Mouse (Mus musculus): ENCODE results near the gene Srrm2. TPM values are rescaled to one million over a fixed set of nuclear protein-coding genes. Genes with fewer than 3 reads are reported as not detected.

The Srrm2 gene
- polyA plus RNA-seq (2012; rRNA removed) = 104 and 131 TPM in 2 replicates

DNA sequence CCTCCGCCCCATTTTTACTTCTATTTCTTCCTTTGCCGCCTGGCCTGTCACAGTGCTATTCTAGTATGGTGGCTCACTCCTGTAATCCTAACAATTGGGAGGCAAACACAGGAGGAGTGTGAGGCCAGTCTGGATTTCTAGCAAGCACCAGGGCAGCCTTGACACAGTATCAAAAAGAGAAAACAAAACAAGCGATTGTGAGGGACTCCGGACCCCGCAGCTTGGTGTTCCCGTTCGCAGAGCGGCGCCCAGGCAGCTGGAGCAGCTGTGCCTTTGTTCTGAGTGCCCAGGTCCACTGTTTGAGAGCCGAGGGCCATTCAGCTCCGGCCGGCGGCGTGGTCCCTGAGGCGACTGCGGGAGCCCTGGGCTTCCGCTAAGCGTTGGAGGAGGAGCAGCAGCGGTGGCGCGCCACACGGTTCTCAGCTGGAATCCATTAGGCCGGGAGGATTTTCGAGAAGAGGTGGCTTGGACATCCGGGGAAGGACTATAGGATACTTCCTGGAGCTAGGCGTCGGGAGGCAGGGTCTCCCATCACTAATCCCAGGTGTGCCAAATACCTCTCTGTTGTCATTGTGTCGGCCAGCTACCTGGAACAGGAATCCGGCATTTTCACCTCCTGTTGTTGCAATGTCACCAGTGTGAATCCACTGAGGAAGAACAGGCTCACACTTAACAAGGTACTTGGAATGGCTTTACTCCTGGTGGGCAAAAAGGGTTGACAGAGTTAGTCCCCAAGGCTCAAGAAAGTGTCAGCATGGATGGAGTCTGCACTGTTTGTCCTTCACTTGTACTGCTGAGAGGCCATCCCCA, at the start of gene Srrm2:
TSS of gene Srrm2 (plus strand) at position 264 of the 810 bp plus-strand sequence.

DNA sequence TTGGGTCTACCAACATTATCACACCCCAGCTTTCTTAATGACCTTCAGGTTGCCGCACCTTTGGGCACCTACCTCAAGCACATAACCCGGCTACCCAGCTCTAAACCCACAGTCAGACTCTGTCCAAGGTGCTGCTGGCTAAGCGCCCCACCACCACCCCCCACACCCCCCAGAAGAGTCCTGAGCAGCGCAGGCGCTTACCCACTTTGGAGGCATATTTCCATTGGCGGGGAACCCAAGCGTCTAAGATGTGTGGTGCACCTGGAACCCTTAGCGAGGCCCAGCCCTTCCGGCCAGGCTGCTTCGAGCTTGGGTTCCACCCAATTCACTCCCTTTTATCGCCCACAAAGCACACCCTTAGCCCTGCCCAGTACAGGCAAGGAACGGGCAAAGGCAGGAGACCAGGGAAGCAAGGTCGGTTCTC, 49.7 kb upstream of the Srrm2 start, which contains the start of gene Paqr4:
TSS of gene Paqr4 (minus strand) at position 270 of the 424 bp plus-strand sequence.

DNA sequence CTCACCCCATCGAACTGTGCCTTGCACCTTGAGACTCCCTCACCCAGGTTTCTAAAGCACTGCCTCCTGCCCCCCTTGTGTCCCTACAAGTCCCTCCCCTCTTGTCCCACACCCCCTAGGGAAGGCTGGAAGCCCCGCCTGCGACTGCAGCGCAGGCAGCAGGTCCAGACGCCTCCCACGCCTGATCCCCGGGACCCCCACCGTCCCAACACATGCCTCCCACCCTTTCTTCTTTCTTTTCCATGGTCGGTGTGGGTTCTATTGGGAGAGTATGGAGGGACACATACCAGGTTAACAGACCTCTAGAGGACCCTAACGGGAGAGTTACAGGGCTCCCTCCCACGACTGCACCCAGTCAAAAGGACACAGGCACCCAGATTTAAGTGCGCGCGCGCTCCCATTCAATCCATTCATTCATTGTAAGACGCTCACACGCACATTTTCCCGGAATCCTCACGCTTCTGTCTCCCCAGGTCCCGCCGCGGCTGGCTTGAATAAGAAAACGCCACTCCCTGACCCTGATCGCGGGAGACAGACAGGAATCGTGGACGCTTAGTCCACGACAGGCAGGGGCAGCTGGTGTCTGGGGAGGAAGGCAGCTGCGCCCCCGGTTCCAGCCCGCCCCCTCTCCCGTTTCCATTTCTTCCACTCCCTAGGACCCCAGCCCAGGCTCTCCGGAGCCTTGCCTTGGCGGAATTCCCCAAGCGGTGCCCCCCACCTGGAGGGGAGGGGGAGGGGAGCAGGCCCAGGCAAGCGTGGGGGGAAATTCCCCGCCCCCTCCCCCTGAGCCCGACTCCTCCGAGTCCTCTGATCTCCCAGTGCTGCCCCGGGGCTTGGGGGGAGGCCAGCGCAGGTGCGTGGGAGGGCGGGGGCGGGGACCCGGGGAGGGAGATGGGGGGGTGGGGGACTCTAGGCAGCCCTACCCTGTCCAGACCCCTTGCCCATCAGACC, 44.8 kb upstream of the Srrm2 start, which contains the start of gene Kremen2:
TSS of gene Kremen2 (minus strand) at position 533 of the 951 bp plus-strand sequence.

GRCm38 (mm10) chr17:23771284-23772218, 18.8 kb upstream of the Srrm2 start, which contains the start of gene Flywch1:
Gene Flywch1, minus strand, starts transcription at chr17:23771602.

GRCm38 (mm10) chr17:23785561-23786471, 4.5 kb upstream of the Srrm2 start, which contains the start of gene Flywch2:
Gene Flywch2, minus strand, starts transcription at chr17:23786081.

GRCm38 (mm10) chr17:23829064-23829619, 38.8 kb downstream of the Srrm2 start, which contains the start of gene Elob:
Gene Elob, minus strand, starts transcription at chr17:23829136.

DNA sequence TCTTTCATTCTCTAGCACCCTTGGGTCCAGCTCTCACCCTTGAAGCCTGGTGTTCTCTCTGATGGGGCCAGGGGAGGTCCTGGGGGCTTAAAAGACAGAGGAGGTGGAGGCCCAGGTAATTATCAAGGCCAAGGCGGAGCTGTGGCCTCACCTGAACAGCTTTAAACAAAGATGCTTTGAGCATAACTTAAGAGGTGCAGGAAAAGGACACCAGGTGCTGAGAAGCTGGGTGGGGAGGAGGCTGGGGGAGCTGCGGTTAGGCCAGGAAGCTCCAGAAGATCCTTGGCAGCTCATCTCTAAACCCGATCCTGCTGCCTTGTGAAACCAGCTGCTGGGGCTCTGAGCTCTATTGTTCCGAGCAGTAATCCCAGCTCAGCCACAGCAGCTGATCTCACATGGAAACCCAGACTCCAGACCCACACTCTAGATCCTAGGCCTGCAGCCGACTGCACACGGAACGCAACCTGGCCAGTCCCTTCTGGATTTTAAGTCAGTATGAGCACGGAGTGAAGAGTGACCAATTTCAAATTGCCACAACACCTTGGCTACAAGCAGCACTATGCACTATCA, 45.8 kb downstream of the Srrm2 start, which contains the start of gene Prss33:
TSS of gene Prss33 (minus strand) at position 51 of the 570 bp plus-strand sequence.

DNA sequence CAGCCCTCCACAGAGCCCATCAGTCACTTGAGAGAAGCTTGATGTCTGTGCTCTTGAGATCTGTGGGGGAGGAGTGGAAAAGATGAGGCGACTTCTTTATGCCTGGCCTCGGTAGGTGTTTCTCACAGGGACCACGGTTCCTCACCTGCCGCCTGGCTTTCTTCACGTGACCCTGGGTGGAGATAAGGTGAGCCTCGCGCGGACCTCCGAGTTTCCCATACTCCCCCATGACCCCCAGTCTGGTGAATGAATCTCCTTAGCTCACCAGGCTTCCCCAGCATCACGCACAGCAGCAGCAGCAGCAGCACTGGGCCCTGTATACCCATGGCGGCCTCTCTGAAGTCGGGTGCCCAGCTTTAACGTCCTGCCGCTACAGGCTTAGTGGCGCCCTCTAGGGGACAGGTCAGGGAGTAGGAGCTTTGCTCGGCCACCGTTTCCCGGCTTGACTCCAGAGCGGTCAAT, 53.5 kb downstream of the Srrm2 start, which contains the start of the genes Prss32 and Prss41:
TSS of gene Prss32 (plus strand) at position 44 of the 462 bp plus-strand sequence.
TSS of gene Prss41 (minus strand) at position 361 of the 462 bp plus-strand sequence.

DNA sequence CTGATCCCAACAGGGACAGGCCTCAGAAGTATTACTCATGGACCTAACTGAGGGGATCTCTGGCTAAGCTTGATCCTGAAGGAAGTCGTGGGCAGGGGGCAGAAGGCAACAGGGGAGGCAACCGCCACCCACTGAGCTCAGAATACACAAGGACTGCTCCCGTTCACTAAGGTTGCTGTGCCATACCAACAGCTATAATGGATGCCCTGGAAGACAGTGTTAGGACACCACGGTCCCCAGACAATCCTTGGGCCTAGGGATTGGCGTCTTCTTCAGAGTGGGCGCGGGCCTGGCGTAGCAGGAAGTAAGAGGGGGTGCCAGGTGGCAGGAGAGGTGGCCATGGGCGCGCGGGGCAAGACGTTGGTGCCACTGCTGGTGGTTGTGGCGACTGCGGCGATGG, 77.4 kb downstream of the Srrm2 start, which contains the start of gene Prss21:
TSS of gene Prss21 (plus strand) at position 301 of the 400 bp plus-strand sequence.

Other genes starting within 250 kb of the Srrm2 start
- gene Zfp213, start 226.3 kb upstream of the Srrm2 start, polyA plus RNA-seq (2012; rRNA removed) = 3.0 and 3.8 TPM in 2 replicates
- gene Zfp13, start 191.0 kb upstream of the Srrm2 start, polyA plus RNA-seq (2012; rRNA removed) = 1.7 TPM in 2 replicates
- 0.03 TPM in 1 of 2 replicates, not detected in the other for gene Zscan10, start 189.7 kb upstream of the Srrm2 start, polyA plus RNA-seq (2012; rRNA removed)
- 0.10 and 0.12 TPM in 2 replicates for gene Mmp25, start 145.3 kb upstream of the Srrm2 start, polyA plus RNA-seq (2012; rRNA removed)
- gene Bicdl2, start 130.0 kb upstream of the Srrm2 start, polyA plus RNA-seq (2012; rRNA removed) = 0.03 TPM in 1 of 2 replicates, not detected in the other
- gene Hcfc1r1, start 116.9 kb upstream of the Srrm2 start, polyA plus RNA-seq (2012; rRNA removed) = 11.5 and 12.4 TPM in 2 replicates
- gene Thoc6, start 116.7 kb upstream of the Srrm2 start, polyA plus RNA-seq (2012; rRNA removed) = 16.5 and 18.5 TPM in 2 replicates
- 1.6 and 1.8 TPM in 2 replicates for gene Tnfrsf12a, start 113.1 kb upstream of the Srrm2 start, polyA plus RNA-seq (2012; rRNA removed)
- gene Cldn6, start 111.3 kb upstream of the Srrm2 start, polyA plus RNA-seq (2012; rRNA removed) = 0.38 and 0.81 TPM in 2 replicates
- not detected in 2 replicates for gene Cldn9, start 106.5 kb upstream of the Srrm2 start, polyA plus RNA-seq (2012; rRNA removed)
- gene 1520401A03Rik, start 67.7 kb upstream of the Srrm2 start, polyA plus RNA-seq (2012; rRNA removed) = 0.02 and 0.03 TPM in 2 replicates
- 24.8 and 29.8 TPM in 2 replicates for gene Pkmyt1, start 64.2 kb upstream of the Srrm2 start, polyA plus RNA-seq (2012; rRNA removed)
- gene Paqr4, start 49.7 kb upstream of the Srrm2 start, polyA plus RNA-seq (2012; rRNA removed) = 3.6 and 3.8 TPM in 2 replicates
- gene Kremen2, start 44.7 kb upstream of the Srrm2 start, polyA plus RNA-seq (2012; rRNA removed) = 0.07 TPM in 1 of 2 replicates, not detected in the other
- gene Flywch1, start 18.9 kb upstream of the Srrm2 start, polyA plus RNA-seq (2012; rRNA removed) = 3.9 and 4.2 TPM in 2 replicates
- 0.78 and 0.93 TPM in 2 replicates for gene Flywch2, start 4.5 kb upstream of the Srrm2 start, polyA plus RNA-seq (2012; rRNA removed)
- 283 and 297 TPM in 2 replicates for gene Elob, start 38.6 kb downstream of the Srrm2 start, polyA plus RNA-seq (2012; rRNA removed)
- not detected in 2 replicates for gene Prss33, start 45.5 kb downstream of the Srrm2 start, polyA plus RNA-seq (2012; rRNA removed)
- gene Prss32, start 53.3 kb downstream of the Srrm2 start, polyA plus RNA-seq (2012; rRNA removed) = not detected in 2 replicates
- 0.11 and 0.14 TPM in 2 replicates for gene Prss41, start 53.6 kb downstream of the Srrm2 start, polyA plus RNA-seq (2012; rRNA removed)
- gene Prss21, start 77.5 kb downstream of the Srrm2 start, polyA plus RNA-seq (2012; rRNA removed) = not detected in 2 replicates
- gene Dcpp1, start 90.3 kb downstream of the Srrm2 start, polyA plus RNA-seq (2012; rRNA removed) = not detected in 2 replicates
- not detected in 2 replicates for gene Dcpp2, start 90.3 kb downstream of the Srrm2 start, polyA plus RNA-seq (2012; rRNA removed)
- not detected in 2 replicates for gene Dcpp3, start 126.9 kb downstream of the Srrm2 start, polyA plus RNA-seq (2012; rRNA removed)
- gene Sbp, start 151.1 kb downstream of the Srrm2 start, polyA plus RNA-seq (2012; rRNA removed) = 0.02 TPM in 1 of 2 replicates, not detected in the other
- not detected in 2 replicates for gene Sbpl, start 164.7 kb downstream of the Srrm2 start, polyA plus RNA-seq (2012; rRNA removed)
- 0.06 and 0.09 TPM in 2 replicates for gene Prss30, start 190.0 kb downstream of the Srrm2 start, polyA plus RNA-seq (2012; rRNA removed)
- 0.05 TPM in 1 of 2 replicates, not detected in the other for gene Prss22, start 207.6 kb downstream of the Srrm2 start, polyA plus RNA-seq (2012; rRNA removed)
- 0.10 TPM in 1 of 2 replicates, not detected in the other for gene Prss27, start 247.6 kb downstream of the Srrm2 start, polyA plus RNA-seq (2012; rRNA removed)

Data from liver, embryonic 14 days (tissue).